Mouse (Mus musculus): ENCODE measurements around the gene Stk38l.

- TF ChIP-seq EP300 (IDR thresholded peaks at IDR 0.05) (no peak), CTCF (IDR thresholded peaks at IDR 0.05) (no peak)
These were observed 40.5 kb downstream of the Stk38l start for GRCm38 (mm10) chr6:146765270-146765669.
